Mouse (Mus musculus) heart, adult 18-20 months (tissue): ENCODE results near the gene Hells. TPM values are rescaled to one million over a fixed set of nuclear protein-coding genes. Genes with fewer than 3 reads are reported as not detected.

Experiments used
- DNase-seq, 2 experiments: peaks; one replicate each; pipeline ENCODE4 v3.0.0; 2021 to 2022; ENCODE audit warnings: mixed read lengths in 1 of 2
- long read RNA-seq, 2 experiments: library from polyadenylated mRNA; stranded (forward); transcript quantifications; one replicate each; pipeline ENCODE4 v2.0.0; 2021
- total RNA-seq, 2 experiments: library from RNA; stranded (reverse); gene quantifications; 2 replicates each; pipeline ENCODE4 v1.2.3; 2021

Gene Hells
- 1 to 10 TPM in 1 of 2 experiments, under 1 TPM in 1; 0.97 to 1.5 TPM for total RNA-seq
- long read RNA-seq, experiment 1, partial matches to known transcripts = 0 of 1 reads
- long read RNA-seq, experiment 1, other reads (novel, unspliced or antisense) = 1 of 1 reads
- long read RNA-seq, experiment 2, full-length matches to known transcripts = 1 of 1 reads
- long read RNA-seq, experiment 2, partial matches to known transcripts = 0 of 1 reads
- long read RNA-seq, experiment 2, other reads (novel, unspliced or antisense) = 0 of 1 reads

GRCm38 (mm10) chr19:38930788-38931565 is at the start of gene Hells:
Hells (plus strand) TSS chr19:38930915.
- DNase-seq = peak; percentile 83 to 89

GRCm38 (mm10) chr19:38901146-38902135 is 29.3 kb upstream of the Hells start:
- DNase-seq = peak in 1 of 2 experiments; percentile 12

DNA sequence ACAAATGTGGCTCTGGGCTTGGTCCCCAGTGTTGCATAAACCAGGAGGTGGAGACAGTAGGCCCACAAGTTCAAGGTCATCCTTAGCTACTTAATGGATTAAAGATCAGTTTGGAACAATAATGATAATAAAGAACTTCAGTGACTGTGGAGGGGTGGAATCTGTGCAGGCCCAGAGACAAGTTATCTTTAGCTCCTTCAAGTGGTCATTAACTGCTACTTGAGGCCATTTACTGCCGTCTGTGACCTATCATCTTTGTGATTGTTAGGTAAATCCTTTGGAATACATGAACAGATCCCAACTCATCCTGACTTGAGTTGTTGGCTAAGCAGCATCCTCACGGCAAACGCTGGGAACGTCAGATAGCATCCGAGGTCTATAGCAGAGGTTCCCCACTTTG is 28.2 kb upstream of the Hells start:
- no peak for DNase-seq

- DNase-seq = no peak
Observed at GRCm38 (mm10) chr19:38913786-38914185, 16.9 kb upstream of the Hells start.

GRCm38 (mm10) chr19:38914926-38915325 is 15.8 kb upstream of the Hells start:
- DNase-seq = no peak

DNA sequence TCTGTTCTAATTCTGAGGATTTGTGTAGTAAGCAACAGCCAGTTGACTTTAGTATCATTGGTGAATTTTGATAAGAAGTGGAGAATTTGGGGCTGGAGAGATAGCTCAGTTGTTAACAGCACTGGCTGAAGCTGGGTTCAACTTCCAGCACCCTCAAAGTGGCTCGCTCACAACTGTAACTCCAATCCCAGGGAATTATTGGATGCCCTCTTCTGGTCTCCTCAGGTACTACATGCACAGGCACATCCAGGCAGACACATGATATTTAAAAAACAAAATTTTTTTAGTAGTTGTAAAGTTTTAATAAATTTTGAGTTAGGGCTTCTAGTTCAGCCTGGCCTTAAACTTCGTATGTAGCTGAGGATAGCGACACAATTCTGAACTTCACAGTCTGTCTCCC is 15.0 kb upstream of the Hells start:
- DNase-seq = peak; percentile 25 to 69

GRCm38 (mm10) chr19:38928481-38929158 is 2.1 kb upstream of the Hells start:
- DNase-seq = no peak

GRCm38 (mm10) chr19:38929471-38930251 is 1.1 kb upstream of the Hells start:
- DNase-seq = no peak

GRCm38 (mm10) chr19:38930252-38930787 is 395 bp upstream of the Hells start:
- DNase-seq = peak in 1 of 2 experiments; percentile 9

- no peak for DNase-seq
Observed at GRCm38 (mm10) chr19:38931566-38931890, 813 bp downstream of the Hells start.

DNA sequence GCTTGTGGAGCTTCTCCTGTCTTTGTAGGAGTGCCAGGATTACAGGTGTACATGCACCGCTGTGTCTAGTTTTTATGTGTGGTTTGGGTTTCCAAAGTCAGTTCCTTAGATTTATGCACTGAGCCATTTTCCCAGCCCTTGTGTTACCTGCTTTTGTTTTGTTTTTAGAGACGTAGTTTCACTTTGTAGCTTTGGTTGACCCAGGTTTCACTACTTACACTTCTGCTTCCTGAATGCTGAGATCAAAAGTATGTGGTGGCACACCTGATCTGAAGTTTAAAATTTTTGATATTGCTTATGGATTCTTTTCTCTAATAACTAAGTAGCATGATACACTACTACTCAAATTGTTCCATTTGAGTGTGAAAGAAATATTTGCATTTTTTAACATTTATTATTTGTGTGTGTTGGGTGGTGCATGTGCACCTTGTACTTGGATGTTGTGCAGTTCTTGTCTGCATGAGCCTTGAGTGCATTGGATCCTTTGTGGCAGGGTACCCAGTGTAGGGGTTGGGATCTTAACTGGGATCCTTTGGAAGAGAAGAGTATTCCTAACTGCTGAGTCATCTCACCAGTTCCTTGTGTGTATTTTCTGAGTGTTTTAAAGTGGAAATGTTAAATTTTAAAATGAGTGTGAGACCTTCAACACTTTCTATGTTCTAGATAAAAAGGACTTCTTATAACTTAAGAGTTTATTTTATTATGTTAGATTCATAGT is 14.0 kb downstream of the Hells start:
- no peak for DNase-seq

DNA sequence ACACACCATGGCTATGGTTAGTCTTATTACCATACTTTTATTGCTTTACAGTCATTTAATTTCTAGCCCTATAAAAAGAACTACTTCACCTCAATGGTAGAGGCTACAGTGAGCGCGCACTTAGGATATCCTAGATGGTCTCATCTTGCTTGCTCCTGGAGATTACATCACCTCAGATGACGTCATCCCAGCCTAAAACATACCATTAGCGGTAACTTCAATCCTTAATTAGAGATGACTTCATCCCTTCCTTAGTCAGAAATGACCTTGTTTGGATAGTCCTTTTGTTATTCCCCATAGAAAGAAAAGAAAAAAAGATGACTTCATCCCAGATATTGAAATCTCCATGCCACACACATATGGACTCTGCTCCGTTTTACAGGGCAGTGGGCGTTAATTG is 40.0 kb downstream of the Hells start:
- no peak for DNase-seq

DNA sequence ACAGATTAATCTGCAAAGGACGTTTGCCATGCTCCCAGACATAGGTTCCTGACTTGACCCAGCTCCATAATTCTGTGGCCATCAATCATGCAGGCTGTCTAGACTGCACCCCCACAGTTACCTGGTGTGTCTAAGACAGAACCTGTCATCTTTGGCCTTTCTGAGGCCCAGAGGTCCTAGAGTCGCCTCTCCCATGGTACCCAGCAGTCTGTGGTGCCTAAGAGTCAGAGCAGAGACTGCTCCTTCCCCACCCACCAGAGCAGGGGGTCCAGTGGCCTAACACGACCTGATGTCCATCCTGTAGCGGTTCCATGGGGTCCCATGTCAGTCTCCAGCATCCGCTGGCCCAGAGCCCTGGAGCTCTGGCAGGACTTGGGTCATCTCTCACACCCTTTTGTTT is 41.9 kb downstream of the Hells start:
- DNase-seq = no peak

DNA sequence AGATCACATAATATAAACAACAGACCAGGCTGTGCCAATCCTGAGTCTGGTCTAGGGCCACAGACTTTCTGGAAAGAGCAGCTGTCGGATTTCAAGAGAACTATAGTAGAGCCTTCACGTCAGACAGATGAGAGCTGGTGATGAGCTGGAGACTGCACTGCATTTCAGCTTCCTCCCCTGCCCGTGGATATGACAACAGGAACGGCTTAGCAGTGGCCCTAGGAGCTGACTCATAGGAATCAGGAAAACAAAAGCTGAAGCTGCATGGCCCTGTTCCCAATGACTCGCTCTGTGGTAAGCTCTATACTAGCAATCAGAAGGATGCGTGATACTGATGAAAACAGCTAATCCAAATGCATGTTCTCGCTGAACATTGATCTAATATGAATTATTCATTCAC is 43.0 kb downstream of the Hells start:
- DNase-seq = no peak

- DNase-seq = no peak
Observed at GRCm38 (mm10) chr19:38976269-38976668, 45.6 kb downstream of the Hells start.

GRCm38 (mm10) chr19:38981966-38982365 is 51.3 kb downstream of the Hells start:
- peak; percentile 23 to 81 for DNase-seq

- no peak for DNase-seq
Observed at GRCm38 (mm10) chr19:38998248-38998647, 67.5 kb downstream of the Hells start.

DNA sequence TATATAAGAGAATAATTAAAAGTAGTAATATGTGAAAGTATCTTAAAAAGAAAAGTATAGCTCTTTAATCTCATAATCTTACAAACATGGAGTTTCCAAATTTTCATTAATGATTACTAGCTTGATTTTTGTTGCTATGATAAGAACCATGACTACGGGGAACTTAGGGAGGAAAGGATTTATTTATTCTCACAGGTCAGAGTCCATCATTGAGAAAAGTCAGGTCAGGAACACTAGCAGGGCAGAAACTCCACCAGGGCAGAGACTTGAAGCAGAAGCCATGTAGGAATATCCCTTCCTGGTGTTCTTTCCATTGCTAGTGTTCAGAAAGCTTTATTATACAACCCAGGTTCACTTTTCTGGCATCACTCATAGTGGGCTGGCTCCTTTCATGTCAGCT is 68.0 kb downstream of the Hells start:
- no peak for DNase-seq

DNA sequence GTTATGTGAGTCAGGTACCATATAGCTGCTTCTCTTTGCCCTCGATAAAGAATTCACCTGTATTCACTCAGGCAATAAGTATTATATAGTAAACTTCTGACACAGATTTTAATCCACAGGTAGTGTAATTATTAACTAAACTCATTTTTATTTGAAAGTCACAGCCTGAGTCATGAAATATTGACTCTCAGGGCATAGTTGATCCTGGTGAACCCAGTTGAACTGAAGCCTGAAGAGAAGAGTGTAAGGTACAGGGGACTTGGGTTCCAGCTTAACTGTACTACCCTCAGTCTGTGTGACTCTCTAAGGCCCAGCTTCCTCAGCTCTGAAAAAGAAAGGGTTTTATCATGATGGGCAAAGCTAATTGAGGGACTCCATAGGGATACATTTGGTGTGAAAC is 74.4 kb downstream of the Hells start:
- no peak for DNase-seq

DNA sequence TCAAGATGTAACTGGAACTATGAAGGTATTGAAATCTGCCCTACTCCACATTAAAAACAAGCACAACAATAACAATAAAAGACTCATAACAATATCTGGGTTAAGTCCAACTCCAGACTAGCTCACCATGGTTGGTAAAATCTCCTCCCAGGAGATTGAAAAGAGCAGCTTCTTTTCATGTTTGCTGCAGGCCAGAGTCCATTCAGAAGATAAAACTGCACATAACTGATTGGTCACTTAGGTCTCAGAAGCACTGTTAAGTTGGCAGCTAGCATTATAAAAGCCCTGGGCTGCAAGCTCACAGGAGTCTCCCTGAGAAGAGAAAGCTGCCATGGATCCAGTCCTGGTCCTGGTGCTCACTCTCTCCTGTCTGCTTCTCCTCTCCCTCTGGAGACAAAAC is 76.0 kb downstream of the Hells start, which contains the start of gene Cyp2c55:
Gene Cyp2c55, plus strand, starts transcription at position 305 of the 400 bp plus-strand sequence.
- no peak for DNase-seq
